Mouse (Mus musculus): ENCODE data around the gene Olfr9. TPM values are rescaled to one million over a fixed set of nuclear protein-coding genes. Genes with fewer than 3 reads are reported as not detected.
A peak's percentile ranks its signal among the peaks of the same experiment; 100 is the strongest.
"Not testable (repeated sequence)": the region's sequence is repeated elsewhere in the genome, so short reads cannot be mapped to it uniquely, and the experiment has no call there.

Olfr9 gene
- not detected in 2 replicates for polyA plus RNA-seq (2015; fragmentation: Nextera tagmentation; extraction: Ambion mirVana)

GRCm38 (mm10) chr10:128989131-128989530, at the start of gene Olfr9:
Gene Olfr9 (plus strand): TSS chr10:128989431.
- H3K4me3 ChIP-seq; H3K36me3 ChIP-seq; ATAC-seq (ENCODE audit: low read depth); H3K9ac ChIP-seq; H3K4me2 ChIP-seq; H3K4me1 ChIP-seq (replicated peaks); H3K9me3 ChIP-seq; H3K27me3 ChIP-seq; H3K27ac ChIP-seq (replicated peaks): not testable (repeated sequence)
- 53% methylated on average over 1 of the region's 1 CpGs for WGBS

GRCm38 (mm10) chr10:128940475-128941061, 48.7 kb upstream of the Olfr9 start:
- 83% methylated on average over 10 of the region's 10 CpGs for WGBS

GRCm38 (mm10) chr10:128945675-128946074, 43.6 kb upstream of the Olfr9 start:
- no peak overlapping the region for H3K27ac ChIP-seq (replicated peaks)
- no peak overlapping the region for H3K9ac ChIP-seq
- H3K4me2 ChIP-seq: no peak overlapping the region
- no peak overlapping the region for H3K4me3 ChIP-seq
- no peaks in the 10 kb centered on the region for H3K4me1 ChIP-seq (replicated peaks)
- no peaks in the 10 kb centered on the region for H3K27me3 ChIP-seq
- 14% methylated on average over 3 of the region's 3 CpGs for WGBS
- no peaks in the 10 kb centered on the region for H3K36me3 ChIP-seq
- H3K9me3 ChIP-seq: no peaks in the 10 kb centered on the region
- peak; percentile 36; the same call in 1 of the 2 replicates for ATAC-seq (ENCODE audit: low read depth)

More at GRCm38 (mm10) chr10:128940475-128941061, 48.7 kb upstream of the Olfr9 start:
- Histone ChIP-seq H3K27ac (replicated peaks) (no peak overlapping the region), H3K9me3 (no peaks in the 10 kb centered on the region), H3K9ac (no peak overlapping the region), H3K4me3 (no peak overlapping the region), H3K4me1 (replicated peaks) (no peaks in the 10 kb centered on the region), H3K4me2 (no peak overlapping the region), H3K36me3 (no peaks in the 10 kb centered on the region), H3K27me3 (peaks cover 16% of the 10 kb centered on the region)
- ATAC-seq (ENCODE audit: low read depth): no peak

- H3K36me3 ChIP-seq: no peaks in the 10 kb centered on the region
- H3K27me3 ChIP-seq: no peaks in the 10 kb centered on the region
- no peak overlapping the region for H3K27ac ChIP-seq (replicated peaks)
- no peak overlapping the region for H3K9ac ChIP-seq
- H3K4me2 ChIP-seq: no peak overlapping the region
- H3K4me3 ChIP-seq: no peak overlapping the region
- no peaks in the 10 kb centered on the region for H3K9me3 ChIP-seq
- H3K4me1 ChIP-seq (replicated peaks): no peaks in the 10 kb centered on the region
- no peak for ATAC-seq (ENCODE audit: low read depth)
- 88% methylated on average over 4 of the region's 4 CpGs for WGBS
Measured at GRCm38 (mm10) chr10:128947496-128947895, 41.7 kb upstream of the Olfr9 start.

- H3K27ac ChIP-seq (replicated peaks): no peak overlapping the region
- H3K4me1 ChIP-seq (replicated peaks): no peaks in the 10 kb centered on the region
- H3K27me3 ChIP-seq: no peaks in the 10 kb centered on the region
- no peak overlapping the region for H3K4me2 ChIP-seq
- no peak overlapping the region for H3K4me3 ChIP-seq
- ATAC-seq (ENCODE audit: low read depth): no peak
- H3K9me3 ChIP-seq: no peaks in the 10 kb centered on the region
- no peak overlapping the region for H3K9ac ChIP-seq
- no peaks in the 10 kb centered on the region for H3K36me3 ChIP-seq
- 67% methylated on average over 16 of the region's 16 CpGs for WGBS
Measured at GRCm38 (mm10) chr10:128950208-128950887, 38.9 kb upstream of the Olfr9 start.

GRCm38 (mm10) chr10:128958340-128958739, 30.9 kb upstream of the Olfr9 start:
- Histone ChIP-seq H3K4me1 (replicated peaks) (no peaks in the 10 kb centered on the region), H3K27me3 (no peaks in the 10 kb centered on the region), H3K9ac (no peak overlapping the region), H3K27ac (replicated peaks) (no peak overlapping the region), H3K4me3 (no peak overlapping the region), H3K4me2 (no peak overlapping the region), H3K9me3 (no peaks in the 10 kb centered on the region), H3K36me3 (no peaks in the 10 kb centered on the region)
- ATAC-seq (ENCODE audit: low read depth): no peak
- 84% methylated on average over 10 of the region's 10 CpGs for WGBS

GRCm38 (mm10) chr10:128960142-128960541, 29.1 kb upstream of the Olfr9 start:
- Histone ChIP-seq H3K27ac (replicated peaks) (no peak overlapping the region), H3K36me3 (no peaks in the 10 kb centered on the region), H3K4me2 (no peak overlapping the region), H3K4me3 (no peak overlapping the region), H3K9me3 (no peaks in the 10 kb centered on the region), H3K9ac (no peak overlapping the region), H3K27me3 (no peaks in the 10 kb centered on the region), H3K4me1 (replicated peaks) (no peaks in the 10 kb centered on the region)
- ATAC-seq (ENCODE audit: low read depth): no peak
- 81% methylated on average over 4 of the region's 4 CpGs for WGBS

- 87% methylated on average over 12 of the region's 12 CpGs for WGBS
- ATAC-seq (ENCODE audit: low read depth): no peak
- no peaks in the 10 kb centered on the region for H3K36me3 ChIP-seq
- H3K4me1 ChIP-seq (replicated peaks): no peaks in the 10 kb centered on the region
- no peaks in the 10 kb centered on the region for H3K9me3 ChIP-seq
- no peak within 1 kb of the TSS for H3K9ac ChIP-seq
- no peak within 1 kb of the TSS for H3K4me3 ChIP-seq
- H3K27me3 ChIP-seq: no peaks in the 10 kb centered on the region
- H3K27ac ChIP-seq (replicated peaks): no peak within 1 kb of the TSS
- no peak within 1 kb of the TSS for H3K4me2 ChIP-seq
Measured at GRCm38 (mm10) chr10:128960590-128961584, 28.3 kb upstream of the Olfr9 start, which contains the start of gene Mettl7b. Gene Mettl7b (minus strand): TSS chr10:128960988.

- no peak overlapping the region for H3K4me2 ChIP-seq
- H3K4me1 ChIP-seq (replicated peaks): no peaks in the 10 kb centered on the region
- H3K4me3 ChIP-seq: no peak overlapping the region
- no peak overlapping the region for H3K27ac ChIP-seq (replicated peaks)
- no peaks in the 10 kb centered on the region for H3K36me3 ChIP-seq
- 74% methylated on average over 2 of the region's 2 CpGs for WGBS
- no peak overlapping the region for H3K9ac ChIP-seq
- ATAC-seq (ENCODE audit: low read depth): no peak
- no peaks in the 10 kb centered on the region for H3K27me3 ChIP-seq
- H3K9me3 ChIP-seq: no peaks in the 10 kb centered on the region
Measured at GRCm38 (mm10) chr10:128964961-128965360, 24.3 kb upstream of the Olfr9 start.

GRCm38 (mm10) chr10:128965871-128966270, 23.4 kb upstream of the Olfr9 start:
- H3K27ac ChIP-seq (replicated peaks): no peak overlapping the region
- H3K4me3 ChIP-seq: no peak overlapping the region
- H3K27me3 ChIP-seq: no peaks in the 10 kb centered on the region
- H3K4me2 ChIP-seq: no peak overlapping the region
- ATAC-seq (ENCODE audit: low read depth): no peak
- H3K4me1 ChIP-seq (replicated peaks): no peaks in the 10 kb centered on the region
- H3K9me3 ChIP-seq: no peaks in the 10 kb centered on the region
- no peak overlapping the region for H3K9ac ChIP-seq
- WGBS: 90% methylated on average over 6 of the region's 6 CpGs
- H3K36me3 ChIP-seq: no peaks in the 10 kb centered on the region

- 63% methylated on average over 1 of the region's 1 CpGs for WGBS
- Histone ChIP-seq H3K9me3 (no peaks in the 10 kb centered on the region), H3K9ac (no peak overlapping the region), H3K27me3 (no peaks in the 10 kb centered on the region), H3K4me1 (replicated peaks) (no peaks in the 10 kb centered on the region), H3K4me3 (no peak overlapping the region), H3K4me2 (no peak overlapping the region), H3K27ac (replicated peaks) (no peak overlapping the region), H3K36me3 (no peaks in the 10 kb centered on the region)
- ATAC-seq (ENCODE audit: low read depth): no peak
Measured at GRCm38 (mm10) chr10:128968341-128968749, 20.9 kb upstream of the Olfr9 start.

- no peaks in the 10 kb centered on the region for H3K4me1 ChIP-seq (replicated peaks)
- H3K36me3 ChIP-seq: no peaks in the 10 kb centered on the region
- H3K4me3 ChIP-seq: no peak overlapping the region
- no peak overlapping the region for H3K4me2 ChIP-seq
- H3K27me3 ChIP-seq: no peaks in the 10 kb centered on the region
- H3K9me3 ChIP-seq: no peaks in the 10 kb centered on the region
- ATAC-seq (ENCODE audit: low read depth): no peak
- H3K9ac ChIP-seq: no peak overlapping the region
- WGBS: 41% methylated on average over 1 of the region's 1 CpGs
- H3K27ac ChIP-seq (replicated peaks): no peak overlapping the region
Measured at GRCm38 (mm10) chr10:128970740-128971250, 18.4 kb upstream of the Olfr9 start.
